Mouse (Mus musculus): Measurements from ENCODE around the gene Rpl23a. TPM values are rescaled to one million over a fixed set of nuclear protein-coding genes. Genes with fewer than 3 reads are reported as not detected.
A peak's percentile ranks its signal among the peaks of the same experiment; 100 is the strongest.

Rpl23a gene
- polyA plus RNA-seq, 1 experiment = 125 TPM

DNA sequence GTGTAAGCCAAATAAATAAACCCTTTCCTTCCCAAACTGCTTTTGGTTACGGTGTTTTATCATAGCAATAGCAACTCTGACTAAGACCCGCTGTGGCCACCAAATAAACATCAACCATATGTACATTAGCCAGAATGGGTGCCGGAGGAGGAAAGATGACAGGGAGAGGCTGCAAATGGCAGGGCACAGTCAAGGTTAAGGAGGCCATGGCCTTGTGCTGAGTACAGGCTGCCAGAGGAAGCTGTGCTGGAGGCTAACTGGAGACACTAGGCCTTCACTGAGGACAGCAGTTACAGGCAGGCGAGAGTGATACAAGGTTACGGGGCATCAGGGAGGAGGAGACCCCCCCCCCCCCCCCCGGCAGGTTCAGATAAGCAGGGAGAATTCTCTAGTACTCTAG is 26.5 kb upstream of the Rpl23a start:
- Histone ChIP-seq H3K36me3 (ENCODE audit: control insufficient read depth, insufficient read depth, low read length) (peaks cover 12% of the 10 kb centered on the region), H3K27ac (ENCODE audit: control insufficient read depth, insufficient read depth, low read depth, low read length) (no peak overlapping the region), H3K27me3 (ENCODE audit: control insufficient read depth, insufficient read depth, low read length) (no peaks in the 10 kb centered on the region), H3K4me3 (ENCODE audit: control insufficient read depth, low read depth, low read length) (no peak overlapping the region), H3K4me1 (ENCODE audit: control insufficient read depth, insufficient read depth, low read length) (no peaks in the 10 kb centered on the region)
- no peak for TF ChIP-seq CTCF (IDR thresholded peaks at IDR 0.05; ENCODE audit: control insufficient read depth, insufficient read depth, insufficient replicate concordance, low read depth, low read length)
- TF ChIP-seq POLR2A (IDR thresholded peaks at IDR 0.05; ENCODE audit: control insufficient read depth, low read depth, low read length) = no peak

DNA sequence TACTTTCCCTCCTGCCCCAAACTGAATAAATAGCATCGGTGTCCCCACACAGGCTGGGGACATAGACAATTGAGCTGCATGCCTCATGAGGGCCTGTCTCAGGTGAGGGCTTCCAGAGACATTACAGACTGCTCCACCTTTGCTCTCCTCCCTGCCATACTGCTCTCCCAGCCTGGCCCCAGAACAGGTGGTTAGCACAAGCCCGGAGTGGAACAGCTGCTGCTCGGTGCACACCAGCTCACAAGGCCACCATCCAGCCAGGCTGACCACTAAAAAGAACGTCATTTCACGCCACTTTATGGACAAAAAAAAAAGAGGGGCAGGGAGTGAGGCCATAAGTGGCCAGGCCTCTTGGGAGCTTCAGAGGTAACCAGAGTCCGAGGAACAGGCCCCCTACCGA is 23.8 kb upstream of the Rpl23a start:
- TF ChIP-seq CTCF (IDR thresholded peaks at IDR 0.05; ENCODE audit: control insufficient read depth, insufficient read depth, insufficient replicate concordance, low read depth, low read length) = no peak
- TF ChIP-seq POLR2A (IDR thresholded peaks at IDR 0.05; ENCODE audit: control insufficient read depth, low read depth, low read length) = no peak
- Histone ChIP-seq H3K36me3 (ENCODE audit: control insufficient read depth, insufficient read depth, low read length) (peaks cover 8% of the 10 kb centered on the region), H3K27ac (ENCODE audit: control insufficient read depth, insufficient read depth, low read depth, low read length) (no peak overlapping the region), H3K27me3 (ENCODE audit: control insufficient read depth, insufficient read depth, low read length) (no peaks in the 10 kb centered on the region), H3K4me1 (ENCODE audit: control insufficient read depth, insufficient read depth, low read length) (peaks cover 2% of the 10 kb centered on the region; the same call in 1 of the 2 replicates), H3K4me3 (ENCODE audit: control insufficient read depth, low read depth, low read length) (no peak overlapping the region)

DNA sequence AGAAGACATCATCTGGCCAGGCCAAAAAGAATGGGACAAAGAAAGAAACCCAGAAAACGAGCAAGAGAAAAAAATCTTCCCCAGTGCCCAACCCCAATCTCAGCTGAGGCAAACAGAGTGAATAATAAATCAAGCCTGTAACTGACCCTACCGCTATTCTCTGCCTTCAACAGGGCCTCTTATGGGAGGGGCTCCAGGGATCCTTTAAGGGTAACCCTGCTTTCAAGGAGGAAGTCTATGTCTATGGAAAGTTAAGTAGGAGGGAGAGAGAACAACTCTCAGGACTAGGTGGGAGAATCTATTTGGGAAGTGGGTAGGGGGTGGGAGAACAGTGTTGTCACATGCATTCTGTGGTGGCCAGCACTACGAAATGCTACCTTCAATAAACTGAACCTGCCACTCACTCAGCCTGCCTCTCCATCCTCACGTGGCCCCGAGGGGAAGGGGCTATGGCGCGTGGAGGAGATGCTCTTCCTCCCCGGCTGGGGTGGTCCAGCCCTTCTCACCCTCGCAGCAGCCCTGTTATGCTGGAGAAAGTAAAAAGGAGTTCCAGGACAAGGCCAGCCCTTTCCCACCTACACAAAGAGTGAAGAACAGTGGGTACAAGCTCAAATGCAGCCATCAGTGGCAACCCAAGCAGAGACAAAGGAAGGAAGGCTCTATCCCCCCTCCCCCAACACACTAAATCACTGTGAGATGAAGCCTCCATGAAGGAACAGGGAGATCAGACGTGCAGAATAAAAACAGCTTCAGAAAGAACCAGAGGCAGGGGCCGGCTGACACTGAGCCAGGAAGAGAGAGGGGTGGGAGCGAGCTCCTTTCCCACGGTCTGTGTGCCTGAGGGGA is 22.2 kb upstream of the Rpl23a start:
- Histone ChIP-seq H3K36me3 (ENCODE audit: control insufficient read depth, insufficient read depth, low read length) (peaks cover 6% of the 10 kb centered on the region), H3K4me1 (ENCODE audit: control insufficient read depth, insufficient read depth, low read length) (peaks cover 2% of the 10 kb centered on the region; the same call in 1 of the 2 replicates), H3K27ac (ENCODE audit: control insufficient read depth, insufficient read depth, low read depth, low read length) (no peak overlapping the region), H3K27me3 (ENCODE audit: control insufficient read depth, insufficient read depth, low read length) (no peaks in the 10 kb centered on the region), H3K4me3 (ENCODE audit: control insufficient read depth, low read depth, low read length) (no peak overlapping the region)
- TF ChIP-seq CTCF (IDR thresholded peaks at IDR 0.05; ENCODE audit: control insufficient read depth, insufficient read depth, insufficient replicate concordance, low read depth, low read length) (no peak), POLR2A (IDR thresholded peaks at IDR 0.05; ENCODE audit: control insufficient read depth, low read depth, low read length) (no peak)

DNA sequence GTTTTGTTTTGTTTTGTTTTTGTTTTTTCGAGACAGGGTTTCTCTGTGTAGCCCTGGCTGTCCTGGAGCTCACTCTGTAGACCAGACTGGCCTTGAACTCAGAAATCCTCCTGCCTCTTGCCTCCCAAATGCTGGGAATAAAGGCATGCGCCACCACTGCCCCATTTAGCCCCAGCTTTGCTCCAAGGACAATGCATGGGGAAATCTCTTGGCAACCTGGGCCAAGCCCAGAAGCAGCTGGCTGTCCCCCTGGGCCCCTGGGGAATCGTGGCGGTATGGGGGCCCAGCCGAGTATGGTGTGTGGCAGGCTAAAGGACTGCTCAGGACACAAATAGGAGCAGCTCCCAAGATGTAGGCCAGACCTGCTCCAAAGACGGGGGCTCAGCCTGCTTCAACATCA is 20.9 kb upstream of the Rpl23a start:
- no peak overlapping the region for H3K27ac ChIP-seq (ENCODE audit: control insufficient read depth, insufficient read depth, low read depth, low read length)
- peaks cover 6% of the 10 kb centered on the region for H3K36me3 ChIP-seq (ENCODE audit: control insufficient read depth, insufficient read depth, low read length)
- H3K27me3 ChIP-seq (ENCODE audit: control insufficient read depth, insufficient read depth, low read length) = no peaks in the 10 kb centered on the region
- no peak overlapping the region for H3K4me3 ChIP-seq (ENCODE audit: control insufficient read depth, low read depth, low read length)
- TF ChIP-seq CTCF (IDR thresholded peaks at IDR 0.05; ENCODE audit: control insufficient read depth, insufficient read depth, insufficient replicate concordance, low read depth, low read length) = no peak
- TF ChIP-seq POLR2A (IDR thresholded peaks at IDR 0.05; ENCODE audit: control insufficient read depth, low read depth, low read length) = no peak
- H3K4me1 ChIP-seq (ENCODE audit: control insufficient read depth, insufficient read depth, low read length) = peaks cover 2% of the 10 kb centered on the region; the same call in 1 of the 2 replicates

DNA sequence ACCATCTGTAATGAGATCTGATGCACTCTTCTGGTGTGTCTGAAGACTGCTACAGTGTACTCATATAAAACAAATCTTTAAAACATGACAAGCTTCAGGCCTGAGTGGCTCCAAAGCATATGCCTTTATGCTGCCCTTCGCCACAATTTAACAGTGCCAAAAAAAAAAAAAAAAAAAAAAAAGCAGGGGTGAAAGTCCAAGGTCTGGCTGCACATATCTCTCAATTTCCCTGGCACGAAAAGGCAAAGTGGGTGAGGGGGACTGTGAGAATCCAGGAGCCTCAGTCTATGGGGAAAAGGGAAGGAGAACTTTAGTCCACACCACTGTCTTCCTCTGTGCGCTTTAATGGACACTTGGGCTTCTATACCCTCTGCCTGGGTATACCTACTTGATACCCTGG is 19.0 kb upstream of the Rpl23a start:
- Histone ChIP-seq H3K27me3 (ENCODE audit: control insufficient read depth, insufficient read depth, low read length) (no peaks in the 10 kb centered on the region), H3K4me1 (ENCODE audit: control insufficient read depth, insufficient read depth, low read length) (peaks cover 2% of the 10 kb centered on the region; the same call in 1 of the 2 replicates)
- no peak for TF ChIP-seq POLR2A (IDR thresholded peaks at IDR 0.05; ENCODE audit: control insufficient read depth, low read depth, low read length)

DNA sequence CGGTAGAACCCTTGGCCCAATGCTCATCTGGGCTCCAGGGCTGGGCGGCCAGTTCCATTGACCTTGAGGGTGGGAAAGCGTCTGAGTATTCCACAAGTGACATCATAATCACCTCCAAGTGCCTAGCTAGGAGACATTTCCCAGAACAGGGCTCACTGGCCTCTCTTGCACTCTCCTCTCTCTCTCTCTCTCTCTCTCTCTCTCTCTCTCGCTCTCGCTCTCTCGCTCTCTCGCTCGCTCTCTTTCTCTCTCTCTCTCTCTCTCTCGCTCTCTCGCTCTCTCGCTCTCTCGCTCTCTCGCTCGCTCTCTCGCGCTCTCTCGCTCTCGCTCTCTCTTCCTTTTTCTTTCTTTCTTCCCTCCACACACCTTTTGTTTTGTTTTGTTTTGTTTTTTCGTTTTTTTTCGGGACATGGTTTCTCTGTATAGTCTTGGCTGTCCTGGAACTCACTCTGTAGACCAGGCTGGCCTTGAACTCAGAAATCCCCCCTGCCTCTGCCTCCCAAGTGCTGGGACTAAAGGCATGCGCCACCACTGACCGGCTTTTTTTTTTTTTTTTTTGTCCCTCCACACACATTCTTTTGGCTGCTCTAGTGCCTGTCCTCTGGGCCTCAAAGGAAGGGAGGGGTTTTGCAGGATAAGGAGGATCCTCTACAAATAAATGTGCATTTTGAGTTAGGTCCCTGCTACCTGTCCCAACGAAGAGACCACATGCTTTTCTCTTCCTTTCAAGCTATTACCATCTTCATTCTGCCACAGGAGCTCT is 11.9 kb upstream of the Rpl23a start:
- Histone ChIP-seq H3K4me3 (ENCODE audit: control insufficient read depth, low read depth, low read length) (peak overlapping the region; percentile 96), H3K4me1 (ENCODE audit: control insufficient read depth, insufficient read depth, low read length) (peaks cover 6% of the 10 kb centered on the region; the same call in 1 of the 2 replicates), H3K27me3 (ENCODE audit: control insufficient read depth, insufficient read depth, low read length) (no peaks in the 10 kb centered on the region), H3K27ac (ENCODE audit: control insufficient read depth, insufficient read depth, low read depth, low read length) (peak overlapping the region; percentile 87), H3K36me3 (ENCODE audit: control insufficient read depth, insufficient read depth, low read length) (no peaks in the 10 kb centered on the region)
- TF ChIP-seq POLR2A (IDR thresholded peaks at IDR 0.05; ENCODE audit: control insufficient read depth, low read depth, low read length) (peak; percentile 37; the same call in 1 of the 2 replicates), CTCF (IDR thresholded peaks at IDR 0.05; ENCODE audit: control insufficient read depth, insufficient read depth, insufficient replicate concordance, low read depth, low read length) (no peak)

More for the DNA sequence above, 19.0 kb upstream of the Rpl23a start:
- Histone ChIP-seq H3K4me3 (ENCODE audit: control insufficient read depth, low read depth, low read length) (no peak overlapping the region), H3K36me3 (ENCODE audit: control insufficient read depth, insufficient read depth, low read length) (no peaks in the 10 kb centered on the region; the same call in 1 of the 2 replicates), H3K27ac (ENCODE audit: control insufficient read depth, insufficient read depth, low read depth, low read length) (no peak overlapping the region)

DNA sequence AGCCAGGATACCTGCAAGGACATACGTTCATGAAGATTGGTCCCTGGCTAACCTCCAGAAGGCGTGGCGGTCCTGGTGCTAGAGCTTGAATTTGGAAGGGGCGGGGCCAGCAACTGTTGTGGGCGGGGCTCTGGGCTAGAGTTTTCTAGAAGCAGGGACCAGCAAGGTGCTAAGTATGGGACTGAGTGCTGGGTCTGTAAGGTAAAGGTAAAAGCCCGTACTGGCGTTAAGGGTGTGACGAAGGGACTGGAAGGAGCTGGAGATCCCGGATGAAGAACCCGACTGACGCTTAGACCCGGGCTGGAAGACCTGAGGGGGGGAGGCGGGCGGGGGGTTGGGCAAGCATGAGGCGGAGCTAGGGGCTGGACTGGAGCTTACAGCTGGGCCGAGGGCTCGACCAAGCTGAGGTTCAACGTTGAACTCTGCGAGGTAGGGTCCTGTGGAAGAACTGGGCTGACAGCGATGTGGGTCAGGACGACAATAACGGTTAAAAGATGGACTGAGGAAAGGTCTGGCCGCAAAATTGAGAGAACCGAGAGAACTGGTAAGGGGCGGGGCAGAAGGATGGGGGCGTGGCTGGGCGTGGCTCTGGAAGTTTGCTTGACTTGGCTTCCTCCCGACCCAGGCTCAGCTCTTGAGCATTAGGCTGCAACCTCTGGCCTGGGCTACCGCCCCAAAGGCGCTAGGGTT is 11.2 kb upstream of the Rpl23a start:
- Histone ChIP-seq H3K4me3 (ENCODE audit: control insufficient read depth, low read depth, low read length) (peak overlapping the region; percentile 96), H3K27me3 (ENCODE audit: control insufficient read depth, insufficient read depth, low read length) (no peaks in the 10 kb centered on the region), H3K36me3 (ENCODE audit: control insufficient read depth, insufficient read depth, low read length) (no peaks in the 10 kb centered on the region), H3K4me1 (ENCODE audit: control insufficient read depth, insufficient read depth, low read length) (peaks cover 8% of the 10 kb centered on the region), H3K27ac (ENCODE audit: control insufficient read depth, insufficient read depth, low read depth, low read length) (peak overlapping the region; percentile 87)
- peak; percentile 27 for TF ChIP-seq POLR2A (IDR thresholded peaks at IDR 0.05; ENCODE audit: control insufficient read depth, low read depth, low read length)
- no peak for TF ChIP-seq CTCF (IDR thresholded peaks at IDR 0.05; ENCODE audit: control insufficient read depth, insufficient read depth, insufficient replicate concordance, low read depth, low read length)
